Mouse (Mus musculus): Measurements from ENCODE around the gene Sftpa1.

The Sftpa1 gene

DNA sequence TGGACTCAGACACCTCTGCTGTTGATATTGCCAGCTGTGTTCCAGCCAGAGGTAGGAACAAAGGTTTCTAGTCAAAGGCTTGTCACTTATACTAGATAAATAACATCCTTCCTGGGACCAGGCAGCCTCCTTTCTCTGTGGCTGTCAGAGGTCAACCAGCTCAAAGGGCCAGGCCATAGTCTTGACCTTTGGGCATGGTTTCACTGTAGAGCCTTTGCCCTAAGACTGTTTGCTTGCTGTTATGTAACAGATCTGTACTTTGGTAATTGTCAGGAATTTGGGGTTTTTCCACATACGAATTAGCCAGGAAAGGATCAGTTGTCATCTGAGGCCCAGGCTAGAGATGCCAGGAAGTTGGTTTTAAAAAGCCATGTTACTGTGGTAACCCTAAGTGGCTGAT, 29.2 kb downstream of the Sftpa1 start:
- no peak for DNase-seq (ENCODE audit: low spot score in 2 of 2)

DNA sequence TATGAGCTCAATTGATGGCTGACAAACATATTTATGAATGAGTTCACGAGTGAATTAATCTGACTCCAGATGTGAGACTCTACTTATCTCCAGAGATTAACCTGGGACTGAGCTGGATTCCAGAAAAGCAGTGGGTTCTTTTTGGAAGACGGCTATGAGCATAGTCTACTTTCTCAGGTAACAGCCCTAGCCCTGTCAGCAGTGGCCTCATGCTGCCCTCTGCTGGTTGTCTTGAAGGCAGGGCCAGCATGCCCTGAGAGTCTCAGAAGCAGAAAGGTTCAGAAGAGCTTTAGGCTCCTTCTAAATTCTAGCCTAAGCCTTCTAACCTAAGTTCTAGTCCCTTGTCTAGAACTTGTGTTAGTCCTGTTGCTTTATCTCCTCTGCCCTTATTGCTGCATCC, 31.1 kb downstream of the Sftpa1 start:
- DNase-seq (ENCODE audit: low spot score in 2 of 2), result peak in 1 of 2 experiments; percentile 27

DNA sequence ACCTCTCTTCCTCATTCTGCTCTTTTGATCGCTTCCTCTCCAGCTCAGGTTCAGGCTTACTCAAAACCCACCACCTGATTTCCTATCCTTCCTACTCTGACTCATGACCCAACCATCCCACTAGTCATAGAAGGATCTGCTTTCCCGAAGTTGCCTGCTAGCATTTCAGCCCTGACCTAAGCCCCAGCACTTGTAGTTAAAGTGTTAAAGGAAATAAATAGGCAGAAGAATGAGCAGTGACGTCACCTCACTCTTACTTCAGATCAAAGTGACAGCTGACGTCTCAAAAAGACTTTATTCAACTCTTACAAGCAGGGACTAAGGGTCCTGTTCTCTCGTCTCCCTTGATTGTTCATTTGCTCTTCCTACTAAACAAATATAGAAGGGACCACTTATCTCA, 35.7 kb downstream of the Sftpa1 start:
- no peak for DNase-seq (ENCODE audit: low spot score in 2 of 2)

DNA sequence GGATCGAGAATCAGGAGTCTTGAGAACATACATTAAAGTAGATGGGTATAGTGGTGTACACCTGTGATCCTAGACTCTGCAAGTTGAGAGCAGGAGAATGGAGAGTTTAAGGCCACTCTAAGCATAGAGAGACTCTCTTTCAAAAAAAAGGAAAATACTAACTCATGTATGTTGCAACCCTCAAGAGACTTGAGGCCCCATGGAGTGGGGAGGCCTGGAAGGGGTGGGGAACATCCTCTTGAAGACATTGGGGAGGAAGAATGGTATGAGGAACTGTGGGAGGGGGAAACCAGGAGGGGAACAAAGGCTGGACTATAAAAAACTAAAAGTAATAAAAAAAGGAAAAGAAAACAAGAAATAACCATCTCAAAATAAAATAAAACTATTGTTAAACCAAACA, 37.0 kb downstream of the Sftpa1 start:
- no peak for DNase-seq (ENCODE audit: low spot score in 2 of 2)

DNA sequence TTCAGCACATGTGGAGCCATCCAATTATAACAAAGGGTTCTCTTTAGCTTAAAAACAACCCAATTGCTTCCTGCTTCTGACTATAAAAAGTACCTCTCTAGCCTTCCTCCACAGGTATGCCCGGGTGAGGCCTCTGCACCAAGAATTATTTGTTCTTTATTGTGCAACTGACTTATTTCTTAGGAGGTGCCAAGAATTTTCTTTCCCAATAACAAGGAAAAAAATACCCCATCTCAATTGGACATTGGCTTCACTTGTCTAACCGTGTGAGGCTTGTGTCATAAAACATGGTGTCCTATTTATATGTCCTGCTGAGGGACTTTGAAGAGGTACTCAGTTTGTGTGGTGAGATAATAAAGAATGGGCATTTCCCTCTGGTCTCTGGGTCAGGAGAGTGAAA, 38.9 kb downstream of the Sftpa1 start:
- DNase-seq (ENCODE audit: low spot score in 2 of 2), result no peak

DNA sequence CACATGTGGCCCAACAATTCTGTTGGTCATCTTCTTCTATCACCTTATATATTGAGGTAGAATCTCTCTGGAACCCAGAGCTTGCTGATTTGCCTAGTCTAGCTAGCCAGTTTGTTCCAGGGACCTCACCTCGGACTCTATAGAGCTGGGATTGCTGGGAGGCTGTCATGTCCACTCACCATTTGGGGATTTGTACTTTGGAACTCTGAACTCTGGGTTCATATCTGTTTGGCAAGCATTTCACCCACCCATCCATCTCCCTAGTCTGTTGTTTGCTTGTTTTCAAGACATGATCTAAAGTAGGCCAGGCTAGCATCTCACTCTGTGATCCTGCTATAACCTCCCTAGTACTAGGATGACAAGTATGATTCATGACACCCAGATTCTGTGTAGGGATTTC, 43.2 kb downstream of the Sftpa1 start:
- DNase-seq (ENCODE audit: low spot score in 2 of 2), result no peak

DNA sequence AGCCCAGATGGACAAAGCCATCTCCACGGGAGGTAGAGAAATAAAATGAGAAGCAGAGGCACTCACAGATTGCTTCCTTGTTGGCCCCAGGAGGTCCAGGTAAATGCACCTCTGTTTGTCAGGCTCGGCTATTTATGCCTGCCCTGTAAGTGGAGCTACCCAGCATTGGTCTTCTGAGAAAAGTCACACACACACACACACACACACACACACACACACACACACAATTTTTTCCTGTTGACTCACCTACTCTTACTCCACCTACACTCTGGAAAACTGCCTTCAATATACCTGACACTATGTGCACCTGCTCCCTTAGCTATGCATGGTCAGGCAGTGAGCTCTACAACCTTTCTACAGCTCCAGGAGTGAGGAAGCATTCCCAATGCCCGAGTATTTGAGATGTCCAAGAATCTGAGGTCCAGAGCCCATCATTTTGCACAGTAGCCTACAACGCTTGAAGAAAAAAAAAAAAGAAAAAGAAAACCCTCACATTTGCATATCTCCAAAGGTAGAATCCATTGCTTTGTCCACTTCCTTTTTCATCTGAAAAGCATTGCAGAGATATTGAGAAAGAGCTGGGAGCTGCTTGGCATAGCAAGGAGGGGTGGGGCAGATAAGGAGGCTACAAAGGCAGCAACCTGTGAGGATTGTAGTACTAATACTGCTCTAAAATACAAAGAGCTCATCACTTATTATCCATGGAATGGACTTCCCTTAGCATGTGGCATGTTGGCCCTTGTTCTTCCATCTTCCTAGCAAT, 53.7 kb downstream of the Sftpa1 start, which contains the start of gene Sftpd:
Gene Sftpd (minus strand): TSS at position 91 of the 763 bp plus-strand sequence.
- DNase-seq (ENCODE audit: low spot score in 2 of 2), result no peak

All from left cerebral cortex, adult 9 months (tissue).